Mouse (Mus musculus): ENCODE data around the gene Nedd9.

- TF ChIP-seq GATA1 (IDR thresholded peaks at IDR 0.05; ENCODE audit: borderline replicate concordance, low read length) (no peak), FLI1 (IDR thresholded peaks at IDR 0.05; ENCODE audit: low read length) (no peak)
Observed at GRCm38 (mm10) chr13:41409291-41409690, 77.9 kb downstream of the Nedd9 start.

Data from megakaryocyte, embryonic 14.5 days (primary cell).